Mouse (Mus musculus) thymus, postnatal 36 days (tissue): ENCODE results near the gene Gfer.

ENCODE experiments used
- DNase-seq, 2 experiments: peaks; one replicate each; pipeline ENCODE4 v3.0.0; 2022; ENCODE audit warnings: mixed read lengths in 2 of 2

Gfer gene

GRCm38 (mm10) chr17:24645916-24646315, 50.0 kb downstream of the Gfer start:
- no peak for DNase-seq

- DNase-seq: no peak
These were observed 50.9 kb downstream of the Gfer start for GRCm38 (mm10) chr17:24644875-24645721.

GRCm38 (mm10) chr17:24644030-24644715, 51.8 kb downstream of the Gfer start:
- DNase-seq: no peak
